Mouse (Mus musculus) frontal cortex, postnatal 10 days (tissue): ENCODE results near the gene Map3k14.
"Not testable (repeated sequence)": the region's sequence is repeated elsewhere in the genome, so short reads cannot be mapped to it uniquely, and the experiment has no call there.

Experiments used
- DNase-seq, 2 experiments: peaks; one replicate each; pipeline ENCODE4 v3.0.0; 2022; ENCODE audit warnings: low spot score in 2 of 2, mixed read lengths in 1 of 2

Gene Map3k14

DNA sequence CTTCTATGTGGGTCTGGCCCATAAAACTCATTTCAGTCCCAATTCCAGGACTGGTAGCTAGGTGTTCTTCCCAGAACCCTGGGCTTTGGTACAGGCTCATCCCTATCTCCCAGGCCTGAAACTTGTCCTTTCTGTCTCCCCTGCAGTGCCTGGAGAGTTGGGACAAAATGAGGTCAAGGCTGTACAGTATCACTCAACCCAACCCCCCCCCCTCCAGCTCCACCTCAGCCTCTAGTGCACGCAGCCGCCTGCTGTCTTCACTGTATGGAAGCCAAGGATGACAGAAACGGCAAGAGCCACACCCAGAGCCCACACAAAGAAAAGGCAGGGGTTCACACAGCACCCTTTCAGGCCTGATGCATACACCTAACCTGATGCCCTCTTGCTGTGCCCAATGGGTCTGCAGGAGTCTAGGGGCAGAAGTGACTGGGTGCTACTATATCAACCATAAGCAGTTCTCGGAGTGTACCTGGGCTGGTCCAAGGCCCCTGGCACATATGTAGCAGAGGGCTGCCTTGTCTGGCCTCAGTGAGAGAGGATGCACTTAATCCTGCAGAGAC, 20.5 kb downstream of the Map3k14 start:
- no peak for DNase-seq

DNA sequence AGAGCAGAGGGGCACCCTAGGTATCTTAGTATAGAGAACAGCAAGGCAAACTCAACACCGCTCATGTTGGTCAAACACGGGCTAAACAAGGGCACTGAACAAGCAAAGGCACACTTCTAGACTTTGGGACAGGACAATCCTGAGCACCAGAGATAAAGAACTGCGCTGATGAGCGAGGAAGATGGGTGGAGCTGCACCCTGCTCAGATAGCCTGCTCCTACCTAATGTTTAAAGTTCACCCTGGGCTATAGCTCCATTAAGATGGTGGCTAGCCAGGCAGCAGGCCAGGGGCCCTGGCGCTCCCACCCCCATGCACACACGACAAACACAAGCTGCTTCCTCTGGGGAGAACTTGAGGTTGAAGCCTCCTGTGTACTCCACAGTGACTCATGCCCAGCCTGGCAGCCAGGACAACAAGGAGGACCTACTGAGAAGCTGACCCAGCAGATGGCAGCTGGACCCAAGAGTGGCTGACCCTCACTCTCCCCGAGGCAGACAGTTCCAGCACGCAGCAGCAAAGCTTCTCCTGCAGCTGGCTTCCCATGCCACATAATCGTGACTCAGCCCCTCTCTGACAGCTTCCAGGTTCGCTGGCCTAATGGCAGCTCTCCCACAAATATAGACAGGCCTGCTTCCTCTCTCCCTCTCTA, 21.1 kb downstream of the Map3k14 start:
- DNase-seq, result peak in 1 of 2 experiments; percentile 66

DNA sequence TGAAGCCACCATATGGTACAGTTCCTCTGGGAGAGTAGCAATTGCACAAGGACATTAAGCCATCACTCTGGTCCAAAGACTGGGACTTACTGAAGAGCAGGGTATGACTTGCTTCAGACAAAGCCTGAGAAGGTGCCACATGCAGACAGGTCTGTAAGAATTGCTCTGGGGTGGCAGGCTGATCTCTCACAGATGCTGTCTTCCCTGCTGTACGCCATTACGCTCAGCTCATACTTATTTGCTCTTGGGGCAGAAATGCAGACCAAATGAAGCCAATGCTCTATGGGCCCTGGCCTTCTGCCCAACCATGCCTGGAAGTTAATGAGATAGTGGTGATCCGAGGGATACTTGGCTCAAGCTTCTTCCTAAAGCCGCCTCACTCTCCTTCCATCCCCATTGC, 22.4 kb downstream of the Map3k14 start:
- DNase-seq, result no peak

DNA sequence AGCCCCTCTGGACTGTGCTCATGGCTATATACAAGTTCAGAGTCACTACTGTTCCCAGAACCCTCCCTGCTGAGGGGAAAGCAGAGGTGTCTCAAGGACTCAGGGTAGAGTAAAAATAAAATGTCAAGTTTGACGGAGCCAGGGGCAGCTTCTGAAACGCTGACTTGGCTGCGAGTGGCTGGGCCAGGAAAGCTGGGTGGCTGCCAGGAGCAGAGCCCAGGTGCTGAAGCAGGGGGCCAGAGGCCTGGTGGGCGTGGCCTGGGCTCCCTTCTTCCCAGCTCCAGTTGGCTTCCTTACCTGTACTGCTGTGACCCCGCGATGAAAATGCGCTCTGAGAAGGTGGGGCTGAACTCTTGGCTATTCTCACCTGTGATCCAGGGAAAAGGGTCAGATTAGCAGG, 26.5 kb downstream of the Map3k14 start:
- DNase-seq, result no peak

DNA sequence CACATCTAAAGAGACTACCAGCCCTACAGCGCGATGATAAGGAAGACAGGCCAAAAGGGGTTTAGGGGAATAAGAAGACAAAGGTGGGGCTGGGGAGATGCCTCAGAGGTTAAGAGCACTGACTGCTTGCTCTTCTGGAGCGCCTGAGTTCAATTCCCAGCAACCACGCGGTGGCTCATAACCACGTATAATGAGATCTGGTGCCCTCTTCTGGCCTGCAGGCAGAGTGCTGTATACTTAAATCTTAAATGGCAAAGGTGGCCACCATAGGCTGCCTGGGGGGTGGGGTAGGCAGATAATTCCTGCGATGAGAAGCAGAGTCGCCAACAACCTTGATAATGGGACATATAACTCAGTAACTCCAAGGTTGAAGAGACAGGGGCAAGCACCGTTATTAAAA, 29.5 kb downstream of the Map3k14 start:
- DNase-seq, result no peak

DNA sequence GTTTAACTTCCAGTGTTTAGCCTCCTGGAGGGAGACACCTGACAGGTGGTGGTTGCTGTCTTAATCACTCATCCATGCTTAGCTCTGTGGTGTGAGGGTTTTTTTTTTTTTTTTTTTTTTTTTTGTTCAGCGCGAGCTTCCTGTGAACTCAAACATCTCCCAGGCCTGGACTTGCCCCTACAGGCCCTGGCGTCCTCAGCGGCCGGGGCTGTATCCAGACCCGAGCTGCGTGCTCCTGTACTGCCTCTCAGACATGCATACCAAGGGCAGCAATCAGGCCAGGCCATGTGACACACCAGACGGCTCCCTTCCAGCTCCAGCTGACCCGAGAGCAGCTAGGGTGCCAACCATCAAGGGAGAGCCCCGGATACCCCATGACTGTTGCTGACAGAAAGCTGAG, 30.4 kb downstream of the Map3k14 start:
- no peak for DNase-seq

DNA sequence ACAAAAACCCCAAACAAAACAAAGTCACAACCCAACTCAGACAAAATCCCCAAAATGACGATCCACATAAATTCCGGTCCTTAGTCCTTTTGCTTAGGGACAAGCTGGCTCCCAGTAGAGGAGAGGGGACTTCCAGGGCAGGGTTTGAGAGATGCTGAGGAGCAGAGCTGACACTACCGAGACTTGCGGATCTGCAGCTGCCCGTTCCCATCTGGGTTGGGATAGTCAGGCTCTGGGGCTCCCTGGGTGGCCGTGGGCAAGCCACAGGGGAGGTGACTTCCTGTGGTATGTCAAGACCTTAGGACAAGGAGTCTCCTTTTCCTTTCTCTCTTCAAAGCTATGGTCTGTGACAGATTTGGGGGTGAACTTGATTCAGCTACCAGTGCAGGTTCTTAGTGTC, 30.8 kb downstream of the Map3k14 start:
- no peak for DNase-seq

DNA sequence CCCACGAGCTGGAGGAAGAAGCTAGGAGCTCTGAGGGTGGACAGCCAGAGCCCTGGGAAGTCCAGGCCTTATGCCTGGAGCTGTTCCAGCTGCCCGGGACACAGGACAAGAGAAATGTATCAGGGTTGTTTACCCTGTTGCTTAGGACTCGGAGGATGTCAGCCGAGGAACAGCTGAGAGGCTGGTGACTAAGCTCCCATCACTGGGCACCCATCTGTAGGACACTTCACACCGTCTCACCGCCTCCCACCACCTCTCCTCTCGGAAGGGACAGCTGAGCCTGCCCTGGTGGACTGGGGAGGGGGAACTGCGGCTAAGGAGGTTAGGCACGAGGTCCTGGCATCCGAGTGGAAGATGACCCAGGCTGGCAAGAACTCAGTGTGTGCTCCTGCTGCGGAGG, 31.6 kb downstream of the Map3k14 start:
- no peak for DNase-seq

DNA sequence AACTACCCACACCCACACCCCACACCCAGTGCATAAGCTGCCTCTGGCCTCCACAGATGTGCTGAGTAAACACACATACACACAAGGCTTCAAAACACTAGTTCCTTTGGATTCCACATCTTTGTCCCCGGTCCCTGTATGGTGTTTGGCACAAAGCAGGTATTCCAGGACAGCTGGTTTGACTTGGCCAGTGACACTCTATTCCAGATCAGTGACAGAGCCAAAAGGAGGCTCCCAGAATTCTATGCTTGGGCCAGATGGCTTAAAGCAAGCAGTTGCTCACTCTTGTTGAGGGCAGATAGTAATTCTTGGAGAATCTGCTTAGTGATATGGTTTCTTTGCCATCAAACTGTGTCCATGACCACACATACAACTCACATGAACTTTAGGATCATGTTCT, 32.8 kb downstream of the Map3k14 start:
- no peak for DNase-seq

DNA sequence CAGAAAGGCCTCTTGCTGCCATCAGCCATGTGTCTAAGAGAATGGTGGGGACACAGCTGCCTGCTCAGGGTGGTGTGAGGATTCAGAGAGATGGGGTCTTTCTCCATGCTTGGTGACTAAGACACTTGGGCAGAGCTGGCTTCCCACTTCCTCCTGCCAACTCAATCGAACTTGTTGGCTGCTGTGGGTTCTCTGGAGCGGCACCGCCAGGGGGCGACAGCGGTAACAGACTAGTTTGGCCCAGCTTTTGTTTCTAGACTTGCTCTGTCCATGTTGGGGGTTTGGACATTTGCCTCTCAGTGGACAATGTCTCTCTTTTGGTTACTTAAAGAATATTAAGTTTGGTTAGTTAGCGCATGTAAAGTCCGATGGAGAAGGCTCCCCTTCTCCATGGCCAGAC, 34.3 kb downstream of the Map3k14 start:
- DNase-seq, result peak; percentile 56 to 75

DNA sequence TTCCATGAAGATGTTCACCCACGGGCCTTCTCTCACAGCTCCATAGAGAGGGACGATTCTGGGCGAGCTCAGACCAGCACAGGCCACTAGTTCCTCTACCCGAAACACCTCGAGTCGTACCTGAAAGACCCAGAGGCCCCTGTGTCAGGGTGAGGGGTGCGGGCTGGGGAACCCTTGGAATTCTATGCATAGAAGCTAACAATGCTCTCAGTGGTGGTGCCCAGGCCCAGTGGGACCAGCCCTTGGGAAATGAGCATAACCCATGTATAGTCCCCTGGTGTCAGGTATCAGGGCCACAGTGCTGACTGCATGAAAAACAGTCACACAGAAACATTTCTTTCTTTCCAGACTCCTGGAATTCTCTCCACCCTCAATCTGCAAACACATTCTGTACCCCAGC, 35.9 kb downstream of the Map3k14 start:
- no peak for DNase-seq

DNA sequence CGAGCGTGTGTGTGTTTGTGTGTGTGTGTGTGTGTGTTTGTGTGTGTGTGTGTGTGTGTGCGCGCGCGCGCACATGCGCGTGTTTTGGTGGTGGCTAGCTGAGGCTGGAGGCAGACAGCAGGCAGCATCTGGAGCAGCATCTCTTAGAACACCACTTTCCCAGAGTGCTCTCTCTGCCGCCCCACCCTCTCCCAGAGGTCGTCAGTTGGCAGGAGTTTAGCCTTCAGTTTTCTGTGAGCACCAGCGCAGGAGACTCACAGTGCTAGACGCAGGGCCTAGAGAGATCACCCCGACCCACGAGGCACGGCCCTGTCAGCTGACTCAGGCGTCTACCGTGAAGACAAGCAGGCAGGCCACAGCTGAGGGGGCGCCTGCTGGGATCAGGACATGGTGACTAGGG, 36.6 kb downstream of the Map3k14 start:
- no peak for DNase-seq

DNA sequence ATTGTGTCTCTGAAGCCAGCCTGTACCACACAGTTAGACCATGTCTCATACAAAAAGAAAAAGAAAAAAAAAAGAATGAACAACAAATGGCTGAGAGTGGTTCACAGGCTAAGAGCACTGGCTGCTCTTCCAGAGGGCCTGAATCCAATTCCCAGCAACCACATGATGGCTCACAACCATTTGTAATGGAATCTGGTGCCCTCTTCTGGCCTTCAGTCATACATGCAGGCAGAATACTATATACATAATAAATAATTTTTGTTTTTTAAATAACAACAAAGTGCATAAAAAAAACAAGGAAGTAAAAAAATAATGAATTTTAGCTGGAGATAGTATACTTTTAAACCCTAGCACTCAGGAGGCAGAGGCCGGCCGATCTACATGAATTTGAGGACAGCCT, 37.7 kb downstream of the Map3k14 start:
- no peak for DNase-seq

DNA sequence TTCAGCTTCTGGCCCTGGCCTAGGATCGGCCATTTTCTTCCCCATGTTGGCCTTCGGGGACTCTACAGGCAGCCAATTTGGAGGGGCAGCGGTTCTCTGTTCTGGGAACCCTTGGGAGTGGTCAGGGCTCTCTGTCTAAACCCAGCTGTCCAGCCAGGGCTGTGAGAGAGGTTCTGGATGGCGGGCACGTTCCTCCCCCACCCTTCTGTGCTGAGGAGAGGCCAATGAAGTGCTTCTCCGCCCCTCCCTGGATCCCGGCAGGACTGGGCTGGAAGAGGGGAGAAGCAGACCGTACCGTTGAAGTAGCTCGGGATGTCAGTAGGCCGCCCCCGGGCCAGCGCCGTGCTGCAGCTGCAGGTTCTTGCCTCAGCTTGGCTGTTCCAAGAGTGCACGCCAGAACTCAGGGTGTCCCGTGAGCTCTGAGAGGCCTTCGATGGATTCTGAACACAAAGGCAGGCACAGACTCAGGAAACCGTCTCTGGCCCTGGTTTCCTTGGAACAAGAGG, 43.3 kb downstream of the Map3k14 start:
- DNase-seq, result no peak

DNA sequence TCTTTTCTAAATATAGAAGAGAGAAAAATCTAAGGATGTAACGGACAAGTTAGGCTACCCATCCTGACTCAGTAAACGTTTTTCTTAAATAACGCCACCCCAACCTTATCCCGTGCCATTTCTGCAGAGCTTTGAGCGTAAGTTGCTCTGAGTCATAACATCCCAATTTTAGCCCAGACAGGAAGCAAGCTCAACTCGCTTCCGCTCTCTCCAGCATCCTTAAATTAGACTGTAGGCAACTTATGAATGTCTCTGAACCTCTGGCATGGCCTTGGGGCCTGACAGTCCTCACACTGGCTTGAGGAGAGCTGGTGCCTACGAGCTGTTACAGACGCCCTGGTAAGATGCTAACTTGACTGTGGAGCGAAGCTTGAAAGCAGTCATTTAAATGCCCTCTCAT, 43.8 kb downstream of the Map3k14 start:
- DNase-seq, result no peak

DNA sequence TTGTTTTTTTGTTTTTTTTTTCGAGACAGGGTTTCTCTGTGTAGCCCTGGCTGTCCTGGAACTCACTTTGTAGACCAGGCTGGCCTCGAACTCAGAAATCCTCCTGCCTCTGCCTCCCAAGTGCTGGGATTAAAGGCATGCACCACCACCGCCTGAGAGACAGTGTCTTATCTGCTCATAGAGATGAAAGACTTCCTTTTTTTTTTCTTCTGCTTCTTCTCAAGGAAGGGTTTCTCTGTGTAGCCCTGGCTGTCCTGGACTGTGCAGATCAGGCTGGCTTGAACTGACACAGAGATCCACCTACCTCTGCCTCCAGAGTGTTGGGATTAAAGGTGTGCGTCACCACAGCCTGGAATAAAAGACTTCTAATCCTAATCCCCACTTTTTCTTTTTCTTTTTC, 44.6 kb downstream of the Map3k14 start:
- not testable (repeated sequence) for DNase-seq

DNA sequence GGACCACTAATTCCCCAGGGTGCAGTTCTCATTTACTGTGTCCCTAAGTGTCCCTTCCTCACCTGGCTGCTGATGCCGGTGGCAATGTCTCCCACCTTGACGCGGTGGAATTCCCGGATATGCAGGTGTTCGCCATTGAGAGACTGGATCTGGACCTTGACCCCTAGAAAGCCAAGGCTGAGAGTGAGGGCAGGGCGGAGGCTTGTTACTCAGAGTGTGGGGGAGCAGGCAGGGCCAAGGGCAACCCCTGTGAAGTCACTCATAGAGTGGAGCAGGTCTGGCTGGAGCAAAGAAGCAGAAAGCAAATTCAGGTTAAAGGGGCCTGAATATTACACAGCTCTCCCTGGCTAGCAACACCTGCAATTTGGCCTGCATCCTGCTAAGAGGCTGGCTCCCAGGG, 45.8 kb downstream of the Map3k14 start:
- no peak for DNase-seq

DNA sequence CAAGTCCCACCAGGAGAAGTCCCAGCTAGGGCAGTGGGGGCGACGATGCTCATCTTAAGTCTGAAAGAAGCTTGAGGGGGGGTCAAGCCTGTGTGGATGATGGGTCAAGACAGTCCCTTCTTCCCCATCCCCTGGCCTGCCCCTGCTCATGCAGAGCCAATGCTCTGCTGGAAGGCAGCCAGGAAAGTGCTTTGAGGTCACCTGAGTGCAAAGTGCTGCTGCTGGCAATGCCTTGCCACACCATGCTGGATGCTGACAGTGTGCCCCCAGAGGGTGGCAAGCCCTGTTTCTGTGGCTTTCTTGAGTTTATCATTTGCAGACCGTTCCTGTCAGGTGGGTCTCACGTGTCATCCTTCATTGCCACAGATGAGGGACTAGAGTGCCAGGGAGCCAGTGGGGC, 47.3 kb downstream of the Map3k14 start:
- no peak for DNase-seq

DNA sequence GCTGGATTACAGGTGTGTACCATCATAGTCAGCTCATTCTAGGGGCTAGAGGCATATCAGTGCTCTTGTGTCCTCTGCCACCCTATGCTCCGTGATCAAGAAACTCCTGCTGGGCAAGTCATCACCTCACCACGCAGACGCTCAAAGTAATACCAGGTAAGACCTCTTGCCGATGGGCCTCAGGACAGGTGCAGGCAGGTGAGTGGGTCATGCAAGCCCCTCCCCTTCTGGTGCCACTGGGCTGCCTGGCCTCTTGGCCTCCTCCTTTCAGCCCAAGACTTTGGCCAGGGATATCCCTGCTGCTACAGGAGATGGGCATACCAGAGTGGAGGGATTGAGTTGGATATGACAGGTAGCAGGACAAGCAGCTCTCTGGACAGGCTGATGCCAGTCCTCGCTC, 48.0 kb downstream of the Map3k14 start:
- no peak for DNase-seq

DNA sequence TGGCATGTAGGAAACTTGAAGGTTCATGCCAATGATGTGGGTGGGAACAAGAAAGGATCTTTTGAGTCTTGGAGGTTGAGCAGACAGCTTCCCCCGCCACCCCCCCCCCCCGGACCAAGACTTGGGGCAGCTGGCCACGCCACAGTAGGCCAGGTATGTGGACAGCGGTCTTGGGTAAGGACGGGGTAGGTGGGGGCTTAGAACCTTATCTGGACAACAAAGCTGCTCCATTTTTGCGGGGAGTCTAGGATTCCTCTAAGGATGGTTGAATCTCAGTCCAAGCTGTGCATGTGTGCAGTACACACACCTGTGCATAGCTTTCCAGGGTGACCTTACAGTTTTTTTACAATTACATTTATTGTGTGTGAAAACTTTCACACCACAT, 48.8 kb downstream of the Map3k14 start:
- DNase-seq, result no peak

DNA sequence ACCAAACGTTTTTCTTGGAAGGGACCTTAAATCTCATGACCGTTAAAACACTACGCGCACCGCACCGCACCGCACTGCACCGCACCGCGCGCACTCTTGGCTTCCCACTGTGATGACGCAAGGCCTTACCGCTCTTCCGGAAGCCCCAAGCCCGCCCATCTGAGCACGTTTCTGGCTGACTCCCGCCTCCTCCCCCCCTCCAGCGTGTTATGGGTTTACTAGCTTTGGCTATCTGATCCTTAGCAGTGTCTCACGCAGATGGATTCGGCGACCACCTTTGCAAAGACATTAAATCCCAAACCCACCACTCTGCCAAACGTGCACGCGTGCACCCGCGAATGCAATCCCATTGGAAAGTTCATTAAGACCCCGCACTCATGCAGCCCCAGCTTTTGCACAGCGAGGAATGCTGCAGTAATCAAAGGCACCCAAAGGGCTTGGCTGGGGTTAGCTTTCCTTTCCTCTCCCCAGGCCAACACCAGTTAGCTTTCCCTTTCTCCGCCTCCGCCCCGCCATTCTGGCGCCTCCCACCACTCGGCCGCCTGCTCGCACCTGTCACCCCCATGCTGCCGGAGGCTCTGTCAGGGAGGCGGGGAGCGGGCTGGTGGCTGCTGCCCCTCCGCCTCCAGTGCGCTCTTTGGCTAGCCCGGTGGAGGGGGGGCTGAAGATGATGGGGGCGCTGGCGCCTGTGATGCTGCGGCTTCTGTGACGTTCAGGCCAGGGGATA, 49.3 kb downstream of the Map3k14 start, which contains the start of gene Spata32:
Spata32 (minus strand) TSS at position 643 of the 727 bp plus-strand sequence.
- DNase-seq, result peak; percentile 65 to 66

DNA sequence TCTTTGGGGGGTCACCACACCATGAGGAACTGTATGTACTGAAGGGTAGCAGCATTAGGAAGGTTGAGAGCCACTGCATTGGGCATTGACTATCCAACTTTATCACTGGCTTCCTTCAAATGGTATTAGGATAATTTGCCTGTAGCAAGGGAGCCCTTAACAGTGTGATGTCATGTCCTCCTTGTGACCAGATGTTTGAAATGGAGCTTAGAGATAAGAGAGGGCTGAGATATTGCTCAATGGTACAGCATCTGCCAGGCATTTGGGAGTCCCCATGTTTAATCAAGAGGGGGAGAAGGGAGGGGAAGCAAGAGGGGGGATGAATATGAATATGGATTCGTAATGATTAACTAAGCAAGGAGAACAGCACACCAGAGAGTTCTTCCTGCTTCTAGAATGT, 51.9 kb downstream of the Map3k14 start:
- DNase-seq, result no peak

DNA sequence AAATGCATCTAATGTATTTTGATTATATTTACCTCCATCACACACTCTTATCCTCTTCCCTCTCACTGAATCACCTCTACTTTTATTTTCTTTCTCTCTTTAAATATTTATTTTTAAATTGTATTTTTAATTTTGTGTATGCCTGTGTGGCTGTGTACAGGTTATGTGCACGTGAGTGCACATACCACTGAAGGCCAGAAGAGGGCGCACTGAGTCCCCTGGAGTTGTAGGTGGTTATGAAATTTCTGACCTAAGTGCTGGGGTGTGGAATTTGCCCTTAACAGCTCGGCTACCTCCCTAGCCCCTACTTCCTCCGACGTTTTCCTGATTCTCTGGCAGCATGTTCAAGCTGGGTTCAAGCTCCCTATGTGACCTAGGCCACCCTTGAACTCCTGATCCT, 53.6 kb downstream of the Map3k14 start:
- DNase-seq, result no peak
